Mouse (Mus musculus) adrenal gland, adult 18-20 months (tissue): ENCODE results near the gene Rtel1. TPM values are rescaled to one million over a fixed set of nuclear protein-coding genes. Genes with fewer than 3 reads are reported as not detected.
A peak's percentile ranks its signal among the peaks of the same experiment; 100 is the strongest.

Experiments used
- DNase-seq, 2 experiments: peaks; one replicate each; pipeline ENCODE4 v3.0.0; 2021 to 2022; ENCODE audit warnings: low spot score in 2 of 2
- total RNA-seq, 2 experiments: library from RNA; stranded (reverse); gene quantifications; 1 replicate in 1 of 2; 2 replicates in 1 of 2; pipeline ENCODE4 v1.2.3; 2021

Gene Rtel1
- total RNA-seq, 2 experiments from 2014 or later, result 24.1 to 30.8 TPM

- DNase-seq, result no peak
Observed at GRCm38 (mm10) chr2:181385885-181386284, 66.3 kb downstream of the Rtel1 start.

- no peak for DNase-seq
Observed at GRCm38 (mm10) chr2:181386663-181387210, 67.2 kb downstream of the Rtel1 start.

- DNase-seq, result peak in 1 of 2 experiments; percentile 42
Observed at GRCm38 (mm10) chr2:181390136-181390870, 70.8 kb downstream of the Rtel1 start.

GRCm38 (mm10) chr2:181391022-181391421 lies 71.5 kb downstream of the Rtel1 start:
- no peak for DNase-seq

GRCm38 (mm10) chr2:181391541-181391940 lies 72.0 kb downstream of the Rtel1 start:
- DNase-seq, result no peak

GRCm38 (mm10) chr2:181392600-181393213 lies 73.2 kb downstream of the Rtel1 start:
- DNase-seq, result peak; percentile 86 to 88

- DNase-seq, result no peak
Observed at GRCm38 (mm10) chr2:181394086-181394485, 74.5 kb downstream of the Rtel1 start.

- no peak for DNase-seq
Observed at GRCm38 (mm10) chr2:181397207-181397761, 77.7 kb downstream of the Rtel1 start.

GRCm38 (mm10) chr2:181401497-181401896 lies 82.0 kb downstream of the Rtel1 start:
- DNase-seq, result no peak

GRCm38 (mm10) chr2:181403722-181404121 lies 84.2 kb downstream of the Rtel1 start:
- no peak for DNase-seq

Other genes starting within 250 kb of the Rtel1 start
- 1 to 10 TPM; 5.2 to 7.3 TPM for gene Kcnq2, start 184.4 kb upstream of the Rtel1 start, total RNA-seq
- gene Eef1a2, start 162.7 kb upstream of the Rtel1 start, total RNA-seq, result 10 to 100 TPM; 55.1 to 71.0 TPM
- gene Ppdpf, start 132.5 kb upstream of the Rtel1 start, total RNA-seq, result 10 to 100 TPM; 69.8 to 94.9 TPM
- not detected for gene Ptk6, start 117.0 kb upstream of the Rtel1 start, total RNA-seq
- gene Srms, start 106.6 kb upstream of the Rtel1 start, total RNA-seq, result under 1 TPM; 0.73 to 0.83 TPM
- gene Fndc11, start 99.7 kb upstream of the Rtel1 start, total RNA-seq, result under 1 TPM in 1 of 2 experiments, not detected in 1; 0.27 TPM
- gene Helz2, start 77.7 kb upstream of the Rtel1 start, total RNA-seq, result 10 to 100 TPM; 21.6 to 23.7 TPM
- gene Gmeb2, start 31.7 kb upstream of the Rtel1 start, total RNA-seq, result 10 to 100 TPM; 14.8 to 15.2 TPM
- gene Stmn3, start 5.2 kb upstream of the Rtel1 start, total RNA-seq, result 10 to 100 TPM; 14.6 to 18.7 TPM
- gene Zgpat, start 45.2 kb downstream of the Rtel1 start, total RNA-seq, result 10 to 100 TPM; 50.8 to 51.0 TPM
- gene Arfrp1, start 45.7 kb downstream of the Rtel1 start, total RNA-seq, result 10 to 100 TPM; 48.9 to 51.8 TPM
- 10 to 100 TPM; 17.1 to 23.0 TPM for gene Lime1, start 60.3 kb downstream of the Rtel1 start, total RNA-seq
- 10 to 100 TPM; 12.0 to 16.2 TPM for gene Zbtb46, start 139.7 kb downstream of the Rtel1 start, total RNA-seq
- gene Abhd16b, start 173.5 kb downstream of the Rtel1 start, total RNA-seq, result not detected
- 100 to 1,000 TPM in 1 of 2 experiments, 10 to 100 TPM in 1; 96.6 to 100 TPM for gene Tpd52l2, start 177.4 kb downstream of the Rtel1 start, total RNA-seq
- 10 to 100 TPM; 97.2 to 97.4 TPM for gene Dnajc5, start 200.7 kb downstream of the Rtel1 start, total RNA-seq